Mouse (Mus musculus): ENCODE measurements around the gene Trim25.
A peak's percentile ranks its signal among the peaks of the same experiment; 100 is the strongest.
"Not testable (repeated sequence)": the region's sequence is repeated elsewhere in the genome, so short reads cannot be mapped to it uniquely, and the experiment has no call there.

The Trim25 gene

DNA sequence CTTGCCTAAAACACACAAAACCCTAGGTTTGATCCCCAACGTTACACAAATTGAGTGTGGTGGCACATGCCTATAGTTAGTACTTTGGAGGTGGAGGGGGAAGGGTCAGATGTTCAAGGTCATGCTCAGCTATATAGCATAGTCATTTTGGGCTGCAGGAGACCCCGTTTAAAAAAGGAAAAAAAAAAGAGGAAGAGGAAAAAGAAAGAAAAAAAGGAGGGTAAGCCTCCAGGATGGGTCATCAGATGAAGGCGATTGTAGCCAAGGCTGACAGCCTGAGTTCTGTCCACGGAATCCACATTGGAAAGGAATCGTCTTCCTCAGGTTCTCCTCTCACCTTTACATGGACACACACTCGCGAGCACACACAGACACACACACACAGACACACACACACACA is 4.7 kb upstream of the Trim25 start:
- DNase-seq (ENCODE audit: low read depth, low spot score) = no peak

DNA sequence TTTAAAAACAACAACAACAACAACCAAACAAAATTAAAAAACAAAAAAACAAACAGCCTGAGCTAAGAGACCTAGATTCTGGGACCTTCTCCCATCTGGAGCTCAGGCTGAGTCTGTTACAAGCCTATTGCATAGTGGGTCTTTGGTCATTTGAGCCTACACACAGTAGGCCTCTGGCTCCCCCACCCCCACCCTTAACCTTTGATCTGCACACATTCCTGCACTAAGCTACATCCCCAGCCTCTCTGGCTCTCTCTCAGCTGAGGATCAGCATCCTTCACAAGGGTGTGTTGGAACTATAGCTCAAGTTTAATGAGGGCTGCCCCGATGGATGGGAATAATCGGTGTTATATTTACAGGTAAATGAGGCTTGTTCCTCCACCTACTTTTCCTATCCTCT is 3.6 kb upstream of the Trim25 start:
- DNase-seq (ENCODE audit: low read depth, low spot score) = no peak

DNA sequence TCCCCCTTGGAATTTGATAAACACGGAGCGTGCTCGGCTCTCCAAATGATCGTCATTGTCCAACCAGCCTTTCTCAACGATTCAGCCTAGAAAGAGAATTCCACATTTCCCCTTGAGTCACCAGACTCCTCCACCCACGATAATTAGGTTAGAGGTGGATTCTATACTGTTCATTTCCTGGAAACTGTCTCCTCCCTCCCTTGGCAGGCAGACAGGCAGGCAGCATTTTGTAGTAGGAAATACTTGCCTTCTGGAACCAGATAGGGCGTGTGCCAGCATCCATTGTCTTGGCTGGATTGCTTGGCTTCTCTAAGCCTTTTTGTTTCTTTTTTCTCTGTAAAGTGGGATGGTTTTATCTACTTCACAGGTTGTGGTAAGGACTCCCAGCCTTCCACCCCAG is 2.7 kb upstream of the Trim25 start:
- no peak for DNase-seq (ENCODE audit: low read depth, low spot score)

DNA sequence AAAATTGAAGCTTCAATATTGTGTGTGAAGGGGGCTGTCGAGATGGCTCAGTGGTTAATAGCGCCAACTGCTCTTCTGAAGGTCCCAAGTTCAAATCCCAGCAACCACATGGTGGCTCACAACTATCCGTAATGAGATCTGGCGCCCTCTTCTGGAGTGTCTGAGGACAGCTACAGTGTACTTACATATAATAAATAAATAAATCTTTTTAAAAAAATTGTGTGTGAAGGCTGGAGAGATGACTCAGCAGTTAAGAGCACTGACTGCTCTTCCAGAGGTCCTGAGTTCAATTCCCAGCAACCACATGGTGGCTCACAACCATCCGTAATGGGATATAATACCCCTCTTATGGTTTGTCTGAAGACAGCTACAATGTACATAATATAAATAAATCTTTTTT is 1.8 kb upstream of the Trim25 start:
- DNase-seq (ENCODE audit: low read depth, low spot score) = not testable (repeated sequence)

DNA sequence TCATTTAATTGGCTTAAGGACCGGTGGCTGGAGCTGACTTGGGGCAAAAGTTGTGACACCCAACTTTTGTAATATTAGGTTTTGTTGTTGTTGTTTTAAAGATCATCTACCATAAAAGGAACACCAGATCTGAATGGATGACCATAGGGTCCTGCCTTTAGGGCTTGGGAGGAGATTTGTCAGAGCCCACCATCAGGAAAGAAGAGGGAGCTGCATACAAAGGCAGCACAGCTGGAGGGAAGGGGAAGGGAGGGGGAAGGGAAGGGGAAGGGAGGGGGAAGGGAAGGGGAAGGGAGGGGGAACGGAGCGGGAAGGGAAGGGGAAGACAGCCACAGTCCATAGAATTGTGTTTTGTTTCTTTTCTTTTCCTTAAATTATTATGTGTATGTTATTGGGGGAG is 770 bp upstream of the Trim25 start:
- no peak for DNase-seq (ENCODE audit: low read depth, low spot score)

DNA sequence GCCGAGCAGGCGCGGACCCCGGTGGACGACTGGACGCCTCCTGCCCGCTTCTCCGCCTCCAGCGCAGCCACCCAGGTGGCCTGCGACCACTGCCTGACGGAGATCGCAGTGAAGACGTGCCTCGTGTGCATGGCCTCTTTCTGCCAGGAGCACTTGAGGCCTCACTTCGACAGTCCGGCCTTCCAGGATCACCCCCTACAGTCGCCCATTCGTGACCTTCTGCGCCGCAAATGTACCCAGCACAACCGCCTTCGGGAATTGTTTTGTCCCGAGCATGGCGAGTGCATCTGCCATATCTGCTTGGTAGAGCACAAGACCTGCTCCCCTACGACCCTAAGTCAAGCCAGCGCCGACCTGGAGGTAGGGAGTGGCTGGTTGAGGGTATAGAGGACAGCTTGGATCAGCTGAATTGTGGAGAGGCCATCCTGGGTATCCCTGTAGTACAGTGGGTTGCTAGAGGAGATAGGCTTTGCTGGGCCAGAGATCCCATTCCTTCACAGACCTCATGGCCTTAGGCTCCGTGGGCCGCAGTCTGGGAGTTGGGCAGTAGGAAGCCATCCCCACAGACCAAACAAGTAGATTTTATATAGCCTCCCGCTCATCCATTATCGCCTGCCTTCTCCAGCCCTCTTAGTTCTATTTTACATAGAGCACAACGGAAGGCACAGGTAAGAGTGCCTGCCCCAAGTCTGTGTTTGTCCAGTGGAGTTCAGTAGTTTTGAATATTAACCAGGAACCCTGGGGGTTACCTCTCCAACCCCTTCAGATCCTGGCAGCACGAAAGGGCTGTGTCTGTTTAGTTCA is 749 bp downstream of the Trim25 start:
- DNase-seq (ENCODE audit: low read depth, low spot score) = no peak

DNA sequence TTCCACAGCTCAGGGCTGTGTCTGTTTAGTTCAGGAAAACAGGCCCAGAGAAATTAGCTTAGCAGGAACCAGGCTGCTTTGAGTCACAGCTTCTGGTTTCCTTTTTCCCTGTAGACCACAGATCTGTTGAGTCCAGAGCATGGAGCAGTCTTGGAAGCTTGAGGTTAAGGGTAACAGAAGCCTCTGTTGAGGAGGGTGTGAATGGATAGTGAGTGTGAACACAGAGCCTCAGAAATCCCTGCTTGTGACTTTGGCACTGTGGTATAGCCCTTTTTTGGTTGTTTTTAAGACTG is 1.3 kb downstream of the Trim25 start:
- no peak for DNase-seq (ENCODE audit: low read depth, low spot score)

DNA sequence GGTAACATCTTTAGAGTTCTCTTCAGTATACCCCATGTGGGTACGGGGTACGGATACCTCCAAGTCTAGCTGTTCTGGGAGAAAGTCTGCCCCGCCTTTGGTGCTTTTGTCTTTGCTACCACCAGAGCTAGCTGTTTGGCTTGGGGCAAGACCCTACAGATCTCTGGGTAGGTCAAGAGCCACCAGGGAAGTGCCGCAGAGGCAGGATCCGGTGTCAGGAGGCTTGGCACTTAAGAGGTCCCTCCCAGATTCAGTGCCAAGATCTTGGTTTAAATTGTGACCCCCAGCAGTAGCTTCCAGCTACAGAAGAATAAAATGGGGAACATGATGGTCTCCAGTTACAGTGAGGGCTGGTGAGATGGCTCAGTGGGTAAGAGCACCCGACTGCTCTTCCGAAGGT is 2.4 kb downstream of the Trim25 start:
- DNase-seq (ENCODE audit: low read depth, low spot score) = no peak

DNA sequence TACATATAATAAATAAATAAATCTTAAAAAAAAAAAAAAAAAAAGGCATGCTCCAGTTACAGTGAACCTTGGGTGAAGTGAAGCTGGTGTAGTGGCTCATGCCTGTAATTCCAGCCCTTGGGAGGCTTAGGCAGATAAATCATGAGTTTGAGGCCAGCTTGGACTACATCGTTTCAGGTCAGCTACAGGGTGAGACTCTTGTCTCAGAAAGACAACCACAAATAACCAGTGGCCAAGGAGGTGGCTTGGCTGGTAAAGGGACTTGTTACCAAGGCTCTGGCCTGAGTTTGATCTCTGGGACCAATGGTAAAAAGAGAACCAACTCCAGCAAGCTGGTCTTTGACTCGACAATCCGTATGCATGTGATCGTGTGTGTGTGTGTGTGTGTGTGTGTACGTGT is 2.9 kb downstream of the Trim25 start:
- no peak for DNase-seq (ENCODE audit: low read depth, low spot score)

DNA sequence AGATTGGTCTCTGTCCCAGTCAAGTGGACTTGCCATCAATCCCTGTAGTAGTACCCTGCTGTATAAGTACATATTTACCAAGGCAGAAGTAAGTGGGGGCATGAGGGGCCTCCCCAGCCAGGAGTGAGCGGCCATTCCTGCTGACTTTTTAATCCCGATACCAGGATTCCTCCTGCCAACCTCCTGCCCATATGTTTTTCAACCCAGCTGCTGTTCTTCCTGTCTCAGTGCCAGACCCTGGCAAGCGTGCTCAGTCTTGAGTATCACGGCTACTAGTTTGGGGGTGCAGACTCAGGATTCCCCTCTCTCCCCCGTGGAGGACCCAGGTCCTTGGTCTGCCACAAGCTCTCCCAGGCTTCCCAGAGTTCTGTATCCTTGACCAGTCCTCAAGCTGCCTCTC is 3.4 kb downstream of the Trim25 start:
- no peak for DNase-seq (ENCODE audit: low read depth, low spot score)

DNA sequence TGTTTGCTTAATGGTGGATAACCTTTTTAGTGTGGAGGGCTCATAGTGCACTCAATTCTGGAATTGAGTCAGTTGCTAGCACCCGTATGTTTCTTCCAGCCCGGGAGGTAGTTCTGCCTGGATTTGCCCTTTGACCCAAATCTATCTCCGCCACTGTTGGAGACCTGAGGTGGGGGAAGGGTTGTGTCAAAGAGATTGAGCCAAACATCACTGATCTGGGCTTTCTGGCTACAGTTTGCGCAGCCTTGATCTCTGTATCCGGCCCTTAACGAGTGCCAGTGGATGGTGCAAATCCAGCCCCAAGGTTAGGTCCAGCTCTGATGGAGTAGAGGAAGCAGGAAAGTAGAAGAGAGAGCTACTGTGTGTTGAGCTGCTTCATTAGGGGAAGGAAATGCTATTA is 3.9 kb downstream of the Trim25 start:
- no peak for DNase-seq (ENCODE audit: low read depth, low spot score)

DNA sequence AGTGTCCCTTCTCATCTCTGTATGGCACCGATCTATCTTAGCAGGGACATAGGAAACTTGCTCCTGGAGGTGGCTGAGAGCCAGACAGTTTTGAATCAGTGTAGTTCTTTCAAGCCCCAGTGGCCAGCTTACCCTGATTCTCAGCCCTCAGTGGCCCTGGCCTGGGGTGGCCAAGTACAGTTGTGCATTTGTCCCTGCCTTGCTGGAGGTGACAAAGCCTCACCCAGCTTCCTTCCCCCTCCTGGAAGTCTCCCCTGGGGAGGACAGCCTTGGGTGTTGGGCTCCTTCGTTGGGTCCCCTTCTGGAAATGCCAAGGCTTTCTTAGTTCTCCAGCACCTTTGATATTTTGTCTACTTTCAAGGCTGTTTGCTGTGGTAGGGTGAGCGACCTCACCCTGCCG is 4.5 kb downstream of the Trim25 start:
- no peak for DNase-seq (ENCODE audit: low read depth, low spot score)

DNA sequence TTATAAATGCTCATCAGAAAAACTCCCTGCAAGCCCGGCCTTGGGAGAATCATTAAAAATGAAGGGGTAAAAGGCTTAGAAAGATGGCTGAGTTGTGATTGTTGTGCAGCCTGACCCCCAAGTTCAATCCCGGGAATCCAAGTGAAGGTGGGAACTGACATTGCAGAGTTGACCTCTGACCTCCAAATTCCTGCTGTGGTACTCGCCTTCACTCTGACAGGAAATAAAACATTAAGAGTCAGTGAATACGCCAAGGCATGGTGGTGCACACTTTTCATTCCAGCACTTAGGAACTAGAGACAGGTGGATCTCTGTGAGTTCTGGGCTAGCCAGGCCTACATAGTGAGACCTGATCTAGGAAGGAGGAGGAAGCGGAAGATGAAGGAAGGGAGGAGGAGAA is 6.3 kb downstream of the Trim25 start:
- DNase-seq (ENCODE audit: low read depth, low spot score) = no peak

DNA sequence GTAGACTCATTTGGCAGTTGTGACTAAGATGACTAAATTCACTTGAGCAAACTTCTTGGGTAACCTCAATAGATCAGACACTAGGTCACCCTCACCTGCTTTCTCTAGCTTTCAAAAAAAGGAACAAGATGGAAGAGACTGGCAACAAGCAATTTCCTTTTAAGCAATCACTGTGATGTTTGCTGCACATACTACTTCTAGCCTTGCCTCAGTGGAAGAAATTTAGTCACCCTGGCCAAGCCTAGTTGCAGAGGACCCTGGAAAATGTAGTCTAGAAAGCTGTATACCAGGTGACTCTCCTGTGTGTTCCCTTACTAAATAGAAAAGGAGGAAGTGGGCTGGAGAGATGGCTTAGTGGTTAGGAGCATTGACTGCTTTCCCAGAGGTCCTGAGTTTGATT is 7.2 kb downstream of the Trim25 start:
- DNase-seq (ENCODE audit: low read depth, low spot score) = no peak

DNA sequence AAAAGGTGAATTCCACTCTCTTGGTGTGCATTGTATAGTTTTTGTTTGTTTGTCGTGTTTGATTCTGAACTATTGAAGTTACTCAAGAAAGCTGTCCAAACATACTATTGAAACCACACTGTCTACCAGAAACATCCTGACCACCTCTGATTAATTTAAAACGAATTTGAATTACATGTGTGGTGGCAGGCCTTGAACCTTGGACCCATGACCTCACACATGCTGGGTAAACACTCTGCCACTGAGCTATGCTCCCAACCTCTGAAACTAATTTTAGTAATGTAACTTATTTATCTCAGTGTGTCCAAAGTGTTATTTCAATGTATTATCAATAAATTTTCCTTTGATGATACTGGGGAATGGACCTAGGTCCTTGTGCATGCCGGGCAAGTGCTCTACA is 8.4 kb downstream of the Trim25 start:
- no peak for DNase-seq (ENCODE audit: low read depth, low spot score)

DNA sequence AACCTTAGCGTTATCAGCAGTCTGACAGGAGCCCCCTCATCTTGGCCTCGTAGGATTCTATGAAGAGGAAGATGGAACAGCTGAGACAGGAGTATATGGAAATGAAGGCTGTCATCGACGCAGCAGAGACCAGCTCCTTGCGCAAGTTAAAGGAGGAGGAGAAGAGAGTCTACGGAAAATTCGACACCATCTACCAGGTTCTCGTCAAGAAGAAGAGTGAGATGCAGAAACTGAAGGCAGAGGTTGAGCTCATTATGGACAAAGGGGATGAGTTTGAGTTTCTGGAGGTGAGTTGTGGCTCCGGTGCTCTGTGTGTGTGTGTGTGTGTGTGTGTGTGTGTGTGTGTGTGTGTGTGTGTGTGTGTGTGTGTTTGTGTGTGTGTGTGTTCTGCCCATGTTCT is 9.9 kb downstream of the Trim25 start:
- DNase-seq (ENCODE audit: low read depth, low spot score) = no peak

DNA sequence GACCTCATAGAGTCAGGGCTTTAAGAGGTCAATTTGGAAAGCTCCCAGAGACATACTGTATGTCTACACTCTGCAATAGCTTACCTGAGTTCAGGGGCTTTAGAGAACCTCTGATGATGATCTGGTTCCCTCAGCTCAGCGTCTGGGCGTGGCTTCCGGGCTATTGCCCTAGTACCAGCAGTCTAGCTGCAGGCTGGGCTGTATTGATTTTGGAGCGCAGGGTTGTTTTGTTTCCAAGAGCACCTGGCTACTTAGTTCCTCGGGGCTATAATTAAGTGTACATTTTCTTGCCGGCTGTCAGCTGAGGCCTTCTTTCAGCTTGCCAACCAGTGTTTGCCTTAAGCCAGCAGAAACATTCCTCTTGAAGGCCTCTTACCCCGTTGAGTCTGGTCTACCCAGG is 10.3 kb downstream of the Trim25 start:
- DNase-seq (ENCODE audit: low read depth, low spot score) = no peak

DNA sequence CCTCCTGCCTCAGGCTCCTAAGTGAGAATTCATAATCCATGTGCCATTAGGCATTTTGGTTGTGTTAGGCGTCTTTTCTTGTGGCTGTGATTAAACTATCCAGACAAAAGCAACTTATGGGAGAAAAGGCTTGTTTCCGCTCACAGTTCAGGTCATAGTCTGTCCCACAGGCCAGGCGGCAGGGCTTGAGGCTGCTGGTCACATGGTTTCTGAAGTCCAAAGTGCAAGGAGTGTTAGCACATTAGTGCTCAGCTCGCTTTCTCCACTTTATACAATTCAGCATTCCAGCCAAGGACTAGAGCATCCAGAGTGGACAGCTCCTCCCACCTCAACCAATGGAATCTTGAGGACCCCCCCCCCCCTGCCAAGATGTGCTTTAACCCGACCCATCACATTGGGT is 13.1 kb downstream of the Trim25 start:
- no peak for DNase-seq (ENCODE audit: low read depth, low spot score)

DNA sequence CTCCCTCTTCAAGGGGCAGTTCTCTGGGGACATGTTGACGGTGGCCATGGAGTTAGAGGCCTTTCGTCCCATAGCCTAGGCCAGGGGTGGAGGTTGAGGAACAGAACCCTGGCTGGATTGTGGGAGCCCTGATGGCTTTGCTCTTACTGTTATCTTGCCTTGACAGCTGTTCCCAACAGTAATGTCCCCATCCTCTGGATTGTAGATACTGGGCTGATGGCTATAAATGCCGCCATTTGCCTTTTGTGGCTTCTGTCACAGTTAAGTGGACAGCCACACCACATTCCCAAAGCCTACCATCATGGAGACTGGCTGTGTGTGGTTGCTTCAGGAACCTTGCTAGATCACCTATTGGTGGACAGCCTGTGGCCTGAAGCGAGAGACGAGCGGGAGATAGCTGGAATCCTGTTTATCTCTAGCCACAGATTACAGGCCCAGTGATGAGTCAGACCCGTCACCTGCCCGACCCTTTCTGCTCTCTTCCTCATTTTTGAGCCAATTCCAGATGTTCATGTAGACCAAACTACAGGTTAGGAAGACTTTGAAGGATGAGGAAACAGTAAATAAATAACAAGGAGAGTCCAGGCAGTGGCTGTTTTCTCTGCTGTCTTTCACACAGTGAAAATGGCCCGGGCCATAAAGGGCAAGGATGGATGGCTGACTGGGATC is 18.5 kb downstream of the Trim25 start:
- no peak for DNase-seq (ENCODE audit: low read depth, low spot score)

DNA sequence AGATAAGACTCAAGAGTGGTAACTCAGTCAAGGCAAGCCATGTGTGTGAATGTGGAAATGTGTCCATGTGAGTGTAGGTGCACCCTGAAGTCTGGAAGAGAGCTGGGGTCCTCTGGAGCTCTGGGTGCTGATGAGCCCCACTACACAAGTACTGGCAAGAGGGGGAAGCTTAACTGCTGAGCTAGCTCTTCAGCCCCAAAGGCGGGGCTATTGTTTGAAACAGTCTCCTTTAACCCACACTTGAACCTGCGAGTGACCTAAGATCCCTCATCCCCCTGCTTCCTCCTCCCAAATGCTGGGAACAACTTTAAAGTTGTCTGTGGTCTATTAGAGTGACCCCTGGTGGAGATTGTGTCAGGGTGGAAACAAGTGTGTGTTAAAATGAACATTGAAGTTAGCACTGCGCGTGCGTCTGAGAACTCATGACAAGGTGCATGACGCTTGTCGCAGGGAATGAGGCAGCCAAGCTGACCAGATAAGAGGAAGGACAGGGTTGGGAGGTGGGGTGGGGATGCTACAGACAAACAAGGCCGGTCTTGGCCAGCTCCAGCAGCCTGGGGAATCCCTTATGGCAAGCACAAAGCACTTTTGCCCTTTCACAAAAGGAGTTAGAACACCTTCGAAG is 21.6 kb downstream of the Trim25 start:
- no peak for DNase-seq (ENCODE audit: low read depth, low spot score)

DNA sequence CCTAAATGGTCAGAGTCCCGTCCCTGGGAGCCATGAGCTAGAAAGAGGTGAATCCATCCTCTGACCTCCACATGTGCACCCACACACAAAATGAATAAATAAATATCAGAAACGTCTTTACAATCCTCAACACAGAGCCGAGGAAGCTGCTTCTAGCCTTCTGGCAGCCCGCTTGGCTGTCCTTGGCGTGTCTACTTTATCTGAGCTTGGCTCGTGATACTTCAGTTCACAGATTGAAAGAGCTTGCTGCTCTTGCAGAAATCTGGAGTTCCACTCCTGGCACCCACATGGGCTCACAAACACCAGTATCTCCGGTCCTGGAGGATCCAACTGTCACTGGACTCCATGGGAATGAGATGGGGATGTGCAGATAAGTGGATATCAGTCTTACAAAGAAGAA is 22.5 kb downstream of the Trim25 start:
- DNase-seq (ENCODE audit: low read depth, low spot score) = no peak

DNA sequence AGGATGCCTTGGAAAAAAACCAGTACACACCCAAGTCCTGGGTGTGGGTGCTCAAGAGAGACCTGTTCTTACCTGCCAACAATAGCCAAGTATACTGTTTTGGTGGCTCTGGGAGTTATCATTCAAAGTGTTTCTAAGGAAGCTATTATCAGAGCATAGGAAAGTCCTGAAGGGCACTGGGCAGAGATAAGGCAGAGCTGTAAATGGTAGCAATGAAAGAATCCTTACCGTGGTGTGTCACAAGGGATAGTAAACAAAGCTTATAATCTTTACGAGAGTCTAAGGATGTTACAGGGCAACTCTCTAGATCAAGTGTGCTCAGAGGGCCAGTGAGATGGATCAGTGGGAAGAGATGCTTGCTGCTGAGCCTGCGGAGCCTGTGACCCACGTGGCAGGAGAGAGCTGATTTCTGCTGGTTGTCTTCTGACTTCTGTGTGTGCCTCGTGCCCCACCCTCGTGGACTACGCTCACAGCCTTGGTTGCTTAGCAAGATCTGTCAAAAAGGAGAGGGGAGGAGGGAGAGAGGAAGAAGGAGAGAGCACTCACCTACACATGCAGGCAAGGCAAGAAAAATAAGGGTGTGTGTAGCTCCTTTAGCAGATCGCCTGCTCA is 23.1 kb downstream of the Trim25 start:
- peak; percentile 15 for DNase-seq (ENCODE audit: low read depth, low spot score)

DNA sequence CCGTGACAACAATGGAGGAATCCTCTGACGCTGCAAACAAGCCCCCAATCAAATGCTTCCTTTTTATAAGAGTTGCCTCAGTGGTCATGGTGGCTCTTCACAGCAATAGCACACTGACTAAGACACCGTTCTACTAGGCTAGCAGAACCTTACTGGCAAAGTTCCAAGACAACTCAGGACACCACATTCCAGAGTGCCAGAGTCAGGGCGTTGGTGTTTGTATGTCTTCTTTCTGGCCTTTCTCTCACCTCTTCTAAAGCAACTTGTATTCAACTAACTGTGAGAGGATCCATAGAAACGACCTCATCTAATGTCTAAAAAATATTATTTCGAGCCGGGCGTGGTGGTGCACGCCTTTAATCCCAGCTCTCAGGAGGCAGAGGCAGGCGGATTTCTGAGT is 24.3 kb downstream of the Trim25 start:
- no peak for DNase-seq (ENCODE audit: low read depth, low spot score)
